Mouse (Mus musculus) NIH3T3 (cell line): Measurements from ENCODE around the gene Nr2c2.
"Not testable (repeated sequence)": the region's sequence is repeated elsewhere in the genome, so short reads cannot be mapped to it uniquely, and the experiment has no call there.

ENCODE experiments used
- DNase-seq: peaks from one replicate; pipeline ENCODE4 v3.0.0-alpha.2; 2012; ENCODE audit warnings: low read depth

The Nr2c2 gene

GRCm38 (mm10) chr6:92091130-92091591 is at the start of gene Nr2c2:
TSS of gene Nr2c2 (plus strand) at chr6:92091390.
- peak; percentile 88 for DNase-seq

- DNase-seq: peak; percentile 31
Measured at GRCm38 (mm10) chr6:92042055-92042454, 49.1 kb upstream of the Nr2c2 start.

GRCm38 (mm10) chr6:92042850-92043249 is 48.3 kb upstream of the Nr2c2 start:
- DNase-seq: no peak

- DNase-seq: peak; percentile 42
Measured at GRCm38 (mm10) chr6:92057768-92058167, 33.4 kb upstream of the Nr2c2 start.

- DNase-seq: no peak
Measured at GRCm38 (mm10) chr6:92061725-92062124, 29.5 kb upstream of the Nr2c2 start.

- no peak for DNase-seq
Measured at GRCm38 (mm10) chr6:92063452-92063851, 27.7 kb upstream of the Nr2c2 start.

- peak; percentile 54 for DNase-seq
Measured at GRCm38 (mm10) chr6:92064101-92064500, 27.1 kb upstream of the Nr2c2 start.

GRCm38 (mm10) chr6:92065721-92066496 is 25.3 kb upstream of the Nr2c2 start:
- peak; percentile 82 for DNase-seq

GRCm38 (mm10) chr6:92067146-92067790 is 23.9 kb upstream of the Nr2c2 start:
- DNase-seq: peak; percentile 87

GRCm38 (mm10) chr6:92071121-92071839 is 19.9 kb upstream of the Nr2c2 start:
- DNase-seq: peak; percentile 23

- DNase-seq: no peak
Measured at GRCm38 (mm10) chr6:92080730-92081129, 10.5 kb upstream of the Nr2c2 start.

- DNase-seq: no peak
Measured at GRCm38 (mm10) chr6:92082756-92083155, 8.4 kb upstream of the Nr2c2 start.

GRCm38 (mm10) chr6:92084932-92085331 is 6.3 kb upstream of the Nr2c2 start:
- no peak for DNase-seq

- DNase-seq: not testable (repeated sequence)
Measured at GRCm38 (mm10) chr6:92089141-92089540, 2.0 kb upstream of the Nr2c2 start.

GRCm38 (mm10) chr6:92089982-92090381 is 1.2 kb upstream of the Nr2c2 start:
- DNase-seq: no peak

- DNase-seq: peak; percentile 36
Measured at GRCm38 (mm10) chr6:92090497-92090896, 693 bp upstream of the Nr2c2 start.

GRCm38 (mm10) chr6:92091767-92092489 is 738 bp downstream of the Nr2c2 start:
- DNase-seq: peak; percentile 100

- no peak for DNase-seq
Measured at GRCm38 (mm10) chr6:92092737-92093136, 1.5 kb downstream of the Nr2c2 start.

- DNase-seq: no peak
Measured at GRCm38 (mm10) chr6:92093869-92094268, 2.7 kb downstream of the Nr2c2 start.

- DNase-seq: no peak
Measured at GRCm38 (mm10) chr6:92100679-92101360, 9.6 kb downstream of the Nr2c2 start.

- no peak for DNase-seq
Measured at GRCm38 (mm10) chr6:92124547-92124946, 33.4 kb downstream of the Nr2c2 start.
